Mouse (Mus musculus) c-Kit-positive CD71-negative TER-119-negative erythroid progenitor cells, embryonic 14.5 days (primary cell): ENCODE data around the gene Pptc7.

Source experiments
- DNase-seq: peaks from one replicate; pipeline ENCODE4 v3.0.0-alpha.2; 2013; ENCODE audit warnings: low read depth

Pptc7 gene

GRCm38 (mm10) chr5:122330269-122330668 is 46.1 kb downstream of the Pptc7 start:
- DNase-seq, result no peak

GRCm38 (mm10) chr5:122334682-122335081 is 50.5 kb downstream of the Pptc7 start:
- no peak for DNase-seq

GRCm38 (mm10) chr5:122336554-122337294 is 52.6 kb downstream of the Pptc7 start:
- no peak for DNase-seq

GRCm38 (mm10) chr5:122342874-122343273 is 58.7 kb downstream of the Pptc7 start:
- DNase-seq, result no peak

GRCm38 (mm10) chr5:122343768-122344167 is 59.6 kb downstream of the Pptc7 start:
- no peak for DNase-seq

GRCm38 (mm10) chr5:122344260-122344659 is 60.1 kb downstream of the Pptc7 start:
- DNase-seq, result peak; percentile 78

GRCm38 (mm10) chr5:122345777-122346176 is 61.6 kb downstream of the Pptc7 start:
- no peak for DNase-seq

GRCm38 (mm10) chr5:122353807-122354491 is 69.8 kb downstream of the Pptc7 start, which contains the start of the genes Rad9b and Vps29:
TSS of gene Rad9b (minus strand) at chr5:122354233.
TSS of gene Vps29 (plus strand) at chr5:122354369.
- DNase-seq, result peak; percentile 100

- DNase-seq, result no peak
Observed at GRCm38 (mm10) chr5:122354492-122355067, 70.4 kb downstream of the Pptc7 start.

- DNase-seq, result no peak
Observed at GRCm38 (mm10) chr5:122371591-122372191, 87.5 kb downstream of the Pptc7 start, which contains the start of gene Gpn3. TSS of gene Gpn3 (plus strand) at chr5:122371876.

- peak; percentile 100 for DNase-seq
Observed at GRCm38 (mm10) chr5:122372192-122372769, 88.1 kb downstream of the Pptc7 start, which contains the start of gene Fam216a. TSS of gene Fam216a (minus strand) at chr5:122372364.

GRCm38 (mm10) chr5:122372878-122373277 is 88.7 kb downstream of the Pptc7 start:
- no peak for DNase-seq
